Mouse (Mus musculus) intestine, embryonic 15.5 days (tissue): ENCODE measurements around the gene Mast3. TPM values are rescaled to one million over a fixed set of nuclear protein-coding genes. Genes with fewer than 3 reads are reported as not detected.
"Not testable (repeated sequence)": the region's sequence is repeated elsewhere in the genome, so short reads cannot be mapped to it uniquely, and the experiment has no call there.

Experiments
- ATAC-seq: fragments of 200-750 bp; cut with Nextera tagmentation; 2 replicates; pipeline ENCODE4 v1.8.0; 2017; ENCODE audit warnings: moderate TSS enrichment, moderate library complexity
- H3K27ac ChIP-seq: fragments of 300-500 bp; sonication (generic); 2 replicates; pipeline ENCODE4 v1.5.1; 2015; ENCODE audit warnings: mild to moderate bottlenecking, inconsistent platforms
- H3K27me3 ChIP-seq: fragments of 300-500 bp; sonication (generic); replicated peaks from 2 replicates; pipeline ENCODE4 v1.6.1; 2015; ENCODE audit warnings: inconsistent platforms
- H3K36me3 ChIP-seq: fragments of 300-500 bp; sonication (generic); 2 replicates; pipeline ENCODE4 v1.6.1; 2015; ENCODE audit warnings: inconsistent platforms
- H3K4me1 ChIP-seq: fragments of 300-500 bp; sonication (generic); replicated peaks from 2 replicates; pipeline ENCODE4 v1.6.1; 2015; ENCODE audit warnings: inconsistent platforms
- H3K4me2 ChIP-seq: fragments of 300-500 bp; sonication (generic); replicated peaks from 2 replicates; pipeline ENCODE4 v1.6.1; 2015; ENCODE audit warnings: mild to moderate bottlenecking, inconsistent platforms
- H3K4me3 ChIP-seq: fragments of 300-500 bp; sonication (generic); replicated peaks from 2 replicates; pipeline ENCODE4 v1.5.1; 2015; ENCODE audit warnings: inconsistent platforms
- H3K9ac ChIP-seq: fragments of 300-500 bp; sonication (generic); 2 replicates; pipeline ENCODE4 v1.6.1; 2015; ENCODE audit warnings: inconsistent platforms
- H3K9me3 ChIP-seq: fragments of 300-500 bp; sonication (generic); 2 replicates; pipeline ENCODE4 v1.6.1; 2016; ENCODE audit warnings: inconsistent platforms
- WGBS: fragments of 180-500 bp; shearing (Covaris S2); methylation state at CpG from one replicate; pipeline ENCODE4 v1.1.7; 2015; 5-methylcytosine and 5-hydroxymethylcytosine counted together
- polyA plus RNA-seq: library from polyadenylated mRNA; unstranded; fragments of >200 nt; fragmentation: Nextera tagmentation; extraction: Ambion mirVana; gene quantifications from 2 replicates; pipeline ENCODE4 v1.2.1, GENCODE M21; 2015

The Mast3 gene
- polyA plus RNA-seq, 1 experiment from 2014 or later = 13.2 TPM

GRCm38 (mm10) chr8:70831517-70831916 lies 26.7 kb upstream of the Mast3 start:
- Histone ChIP-seq H3K4me3 (no peak overlapping the region), H3K9ac (no peak overlapping the region), H3K4me1 (peaks cover 7% of the 10 kb centered on the region; the same call in 1 of the 2 replicates), H3K36me3 (peaks cover 2% of the 10 kb centered on the region; the same call in 1 of the 2 replicates), H3K27me3 (no peaks in the 10 kb centered on the region), H3K9me3 (0 out of 2 replicates have a peak, but pooled peaks cover 2% of the 10 kb centered on the region), H3K4me2 (no peak overlapping the region), H3K27ac (no peak overlapping the region)
- ATAC-seq = no peak
- 81% methylated on average over 8 of the region's 8 CpGs for whole genome bisulfite sequencing

DNA sequence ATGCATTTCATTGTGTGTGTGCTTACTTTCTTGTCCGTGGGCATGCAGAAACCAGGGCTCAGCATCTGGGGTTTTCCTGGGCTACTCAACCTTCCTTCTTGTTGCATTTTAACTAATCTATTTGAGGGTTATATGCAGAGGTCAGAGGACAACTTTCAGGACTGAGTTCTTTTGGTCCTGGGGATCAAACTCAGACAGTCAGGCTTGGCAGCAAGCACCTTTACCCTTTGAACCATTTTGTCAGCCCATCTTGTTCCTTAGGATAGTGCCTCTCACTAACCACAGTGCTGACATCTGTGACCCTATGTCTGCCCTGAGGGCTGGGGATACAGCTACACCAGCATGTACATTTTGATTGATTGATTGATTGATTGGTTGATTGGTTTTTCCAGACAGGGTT lies 22.9 kb upstream of the Mast3 start:
- no peak overlapping the region for H3K4me2 ChIP-seq
- ATAC-seq = no peak
- no peak overlapping the region for H3K4me3 ChIP-seq
- H3K27ac ChIP-seq = no peak overlapping the region
- no peaks in the 10 kb centered on the region for H3K4me1 ChIP-seq
- WGBS = 80% methylated on average over 1 of the region's 1 CpGs
- H3K9ac ChIP-seq = no peak overlapping the region
- no peaks in the 10 kb centered on the region for H3K36me3 ChIP-seq
- 0 out of 2 replicates have a peak, but pooled peaks cover 2% of the 10 kb centered on the region for H3K9me3 ChIP-seq
- no peaks in the 10 kb centered on the region for H3K27me3 ChIP-seq

- 0 out of 2 replicates have a peak, but pooled peaks cover 2% of the 10 kb centered on the region for H3K9me3 ChIP-seq
- 95% methylated on average over 2 of the region's 2 CpGs for whole genome bisulfite sequencing
- H3K4me3 ChIP-seq = no peak overlapping the region
- no peak for ATAC-seq
- H3K4me1 ChIP-seq = 0 out of 2 replicates have a peak, but pooled peaks cover under 1% of the 10 kb centered on the region
- H3K36me3 ChIP-seq = no peaks in the 10 kb centered on the region
- no peaks in the 10 kb centered on the region for H3K27me3 ChIP-seq
- no peak overlapping the region for H3K4me2 ChIP-seq
- H3K27ac ChIP-seq = no peak overlapping the region
- no peak overlapping the region for H3K9ac ChIP-seq
Measured at GRCm38 (mm10) chr8:70827010-70827409, 22.2 kb upstream of the Mast3 start.

DNA sequence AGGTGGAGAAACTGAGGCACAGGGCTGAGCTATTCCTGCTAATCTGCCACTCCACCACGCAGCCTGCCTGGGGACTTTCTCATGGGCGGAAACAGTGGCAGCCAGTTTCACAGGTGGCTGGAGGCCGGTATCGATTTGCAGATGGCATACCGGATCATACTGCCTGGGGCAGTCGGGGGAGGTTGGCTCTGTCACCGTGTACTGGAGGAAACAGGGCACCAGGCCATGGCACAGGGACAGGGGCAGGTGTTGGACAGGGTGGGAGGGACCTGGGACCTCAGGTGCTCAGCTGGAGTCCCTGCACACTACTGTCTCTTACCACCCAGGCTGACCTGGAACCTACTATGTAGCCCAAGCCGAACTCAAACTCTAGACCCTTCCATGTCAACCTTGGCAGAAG lies 21.0 kb upstream of the Mast3 start:
- H3K4me2 ChIP-seq = no peak overlapping the region
- no peak overlapping the region for H3K4me3 ChIP-seq
- no peak for ATAC-seq
- H3K9ac ChIP-seq = no peak overlapping the region
- H3K27me3 ChIP-seq = no peaks in the 10 kb centered on the region
- no peaks in the 10 kb centered on the region for H3K36me3 ChIP-seq
- H3K9me3 ChIP-seq = 0 out of 2 replicates have a peak, but pooled peaks cover 2% of the 10 kb centered on the region
- 82% methylated on average over 8 of the region's 8 CpGs for WGBS
- H3K4me1 ChIP-seq = 0 out of 2 replicates have a peak, but pooled peaks cover 5% of the 10 kb centered on the region
- no peak overlapping the region for H3K27ac ChIP-seq

- H3K4me2 ChIP-seq = no peak overlapping the region
- H3K4me1 ChIP-seq = peaks cover 9% of the 10 kb centered on the region; the same call in 1 of the 2 replicates
- no peaks in the 10 kb centered on the region for H3K36me3 ChIP-seq
- ATAC-seq = no peak
- no peak overlapping the region for H3K27ac ChIP-seq
- H3K4me3 ChIP-seq = no peak overlapping the region
- no peak overlapping the region for H3K9ac ChIP-seq
- 0 out of 2 replicates have a peak, but pooled peaks cover 2% of the 10 kb centered on the region for H3K9me3 ChIP-seq
- no peaks in the 10 kb centered on the region; the same call in 1 of the 2 replicates for H3K27me3 ChIP-seq
- whole genome bisulfite sequencing = 89% methylated on average over 7 of the region's 7 CpGs
Measured at GRCm38 (mm10) chr8:70823802-70824201, 18.9 kb upstream of the Mast3 start.

DNA sequence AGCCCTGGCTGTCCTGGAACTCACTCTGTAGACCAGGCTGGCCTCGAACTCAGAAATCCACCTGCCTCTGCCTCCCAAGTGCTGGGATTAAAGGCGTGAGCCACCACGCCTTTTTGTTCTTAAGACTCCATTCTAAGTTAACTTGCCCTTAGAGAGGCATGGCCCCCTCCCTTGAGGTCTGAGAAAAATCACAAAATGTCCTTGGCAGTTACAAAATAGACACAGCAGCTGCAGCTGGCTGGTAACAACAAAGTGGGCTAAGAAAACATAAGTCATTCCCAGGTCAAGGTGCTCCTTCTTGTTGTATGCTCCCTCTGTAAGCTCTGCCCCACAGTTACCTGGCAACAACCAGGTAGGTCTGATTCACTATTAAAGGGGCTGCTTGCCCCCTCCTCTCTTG lies 17.7 kb upstream of the Mast3 start:
- H3K27me3 ChIP-seq, H3K4me3 ChIP-seq, ATAC-seq, H3K27ac ChIP-seq, H3K9ac ChIP-seq, H3K4me1 ChIP-seq, H3K4me2 ChIP-seq, H3K9me3 ChIP-seq, H3K36me3 ChIP-seq: not testable (repeated sequence)
- WGBS = 84% methylated on average over 3 of the region's 3 CpGs

- H3K9ac ChIP-seq = peak overlapping the region; percentile 20; the same call in 1 of the 2 replicates
- 43% methylated on average over 11 of the region's 11 CpGs for WGBS
Measured at GRCm38 (mm10) chr8:70821992-70822391, 17.1 kb upstream of the Mast3 start.

GRCm38 (mm10) chr8:70821399-70821962 lies 16.6 kb upstream of the Mast3 start:
- peak overlapping the region; percentile 20; the same call in 1 of the 2 replicates for H3K9ac ChIP-seq
- H3K27ac ChIP-seq = no peak overlapping the region
- no peaks in the 10 kb centered on the region for H3K9me3 ChIP-seq
- WGBS = 15% methylated on average over 30 of the region's 30 CpGs
- H3K4me3 ChIP-seq = no peak overlapping the region
- H3K36me3 ChIP-seq = no peaks in the 10 kb centered on the region
- peaks cover 9% of the 10 kb centered on the region for H3K27me3 ChIP-seq
- H3K4me1 ChIP-seq = peaks cover 15% of the 10 kb centered on the region
- no peak overlapping the region for H3K4me2 ChIP-seq
- ATAC-seq = 0 out of 2 replicates have a peak, but pooled peaks have one; percentile 32

More at GRCm38 (mm10) chr8:70821992-70822391, 17.1 kb upstream of the Mast3 start:
- Histone ChIP-seq H3K4me2 (no peak overlapping the region), H3K27ac (no peak overlapping the region), H3K36me3 (no peaks in the 10 kb centered on the region), H3K27me3 (peaks cover 5% of the 10 kb centered on the region), H3K9me3 (0 out of 2 replicates have a peak, but pooled peaks cover 1% of the 10 kb centered on the region), H3K4me3 (no peak overlapping the region), H3K4me1 (peaks cover 11% of the 10 kb centered on the region)
- ATAC-seq = no peak

- H3K27me3 ChIP-seq = peaks cover 13% of the 10 kb centered on the region
Measured at GRCm38 (mm10) chr8:70820101-70820935, 15.5 kb upstream of the Mast3 start.

DNA sequence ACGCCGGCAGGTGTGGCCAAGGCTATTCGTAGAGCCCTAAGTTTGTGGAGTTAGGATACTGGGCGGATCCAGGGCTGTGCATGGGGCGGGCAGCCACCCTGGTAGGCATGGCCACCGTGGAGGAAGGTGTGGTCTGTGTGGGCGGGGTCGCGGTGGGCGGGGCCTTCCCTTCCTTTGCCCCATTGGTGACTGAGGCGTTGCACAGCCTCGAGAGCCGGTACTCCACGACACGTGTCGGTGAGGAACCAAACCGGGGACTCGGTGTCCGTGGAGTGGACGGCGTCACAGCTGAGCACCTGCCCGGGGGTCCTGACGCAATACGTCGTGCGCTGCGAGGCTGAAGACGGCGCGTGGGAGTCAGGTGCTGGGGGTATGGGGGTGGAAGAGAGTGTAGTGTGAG lies 11.8 kb upstream of the Mast3 start:
- H3K4me2 ChIP-seq = peak overlapping the region; percentile 55
- H3K4me3 ChIP-seq = peak overlapping the region; percentile 18; the same call in 1 of the 2 replicates
- H3K27me3 ChIP-seq = peaks cover 13% of the 10 kb centered on the region
- H3K9ac ChIP-seq = 0 out of 2 replicates have a peak overlapping the region, but pooled peaks have one; percentile 1
- H3K36me3 ChIP-seq = no peaks in the 10 kb centered on the region
- peak; percentile 76 for ATAC-seq
- WGBS = 7% methylated on average over 27 of the region's 30 CpGs
- no peak overlapping the region for H3K27ac ChIP-seq
- no peaks in the 10 kb centered on the region for H3K9me3 ChIP-seq
- peaks cover 11% of the 10 kb centered on the region for H3K4me1 ChIP-seq

More at GRCm38 (mm10) chr8:70820101-70820935, 15.5 kb upstream of the Mast3 start:
- Histone ChIP-seq H3K27ac (no peak overlapping the region), H3K9me3 (no peaks in the 10 kb centered on the region), H3K4me3 (0 out of 2 replicates have a peak overlapping the region, but pooled peaks have one; percentile 10), H3K4me2 (peak overlapping the region; percentile 39), H3K9ac (no peak overlapping the region), H3K36me3 (no peaks in the 10 kb centered on the region), H3K4me1 (peaks cover 15% of the 10 kb centered on the region)
- ATAC-seq = peak; percentile 77
- 7% methylated on average over 31 of the region's 31 CpGs for WGBS

GRCm38 (mm10) chr8:70812885-70813284 lies 8.0 kb upstream of the Mast3 start:
- Histone ChIP-seq H3K27ac (no peak overlapping the region), H3K4me1 (peaks cover 6% of the 10 kb centered on the region), H3K9me3 (no peaks in the 10 kb centered on the region), H3K9ac (no peak overlapping the region), H3K27me3 (peaks cover 15% of the 10 kb centered on the region), H3K36me3 (no peaks in the 10 kb centered on the region), H3K4me2 (no peak overlapping the region), H3K4me3 (no peak overlapping the region)
- ATAC-seq = no peak
- 57% methylated on average over 4 of the region's 4 CpGs for WGBS

DNA sequence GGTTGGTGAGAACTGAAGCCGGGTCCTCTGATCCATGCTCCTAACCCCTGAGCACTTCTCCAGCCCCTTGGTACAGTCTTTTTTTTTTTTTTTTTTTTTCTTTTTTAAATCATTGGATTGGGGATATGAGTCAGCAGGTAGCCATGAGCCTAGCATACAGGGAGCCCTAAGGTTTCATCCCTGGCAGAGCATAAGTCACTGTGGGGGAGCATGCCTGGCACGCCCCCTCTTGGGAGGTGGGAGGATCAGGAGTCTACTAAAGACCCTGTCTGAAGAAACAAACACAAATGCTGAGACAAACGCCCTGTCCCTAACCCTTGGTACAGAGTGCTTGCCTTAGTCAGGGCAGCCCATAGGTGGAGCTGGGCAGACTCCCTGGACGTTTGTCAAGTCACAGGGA lies 7.2 kb upstream of the Mast3 start:
- no peak overlapping the region for H3K4me3 ChIP-seq
- ATAC-seq = no peak
- H3K4me2 ChIP-seq = no peak overlapping the region
- H3K27ac ChIP-seq = no peak overlapping the region
- no peaks in the 10 kb centered on the region for H3K36me3 ChIP-seq
- no peak overlapping the region for H3K9ac ChIP-seq
- peaks cover 11% of the 10 kb centered on the region for H3K27me3 ChIP-seq
- peaks cover 5% of the 10 kb centered on the region for H3K4me1 ChIP-seq
- H3K9me3 ChIP-seq = no peaks in the 10 kb centered on the region
- WGBS = 41% methylated on average over 4 of the region's 4 CpGs
